Comparison of ENCODE assay signal across 8 mouse cellular contexts in genomic region chr10:43175156-43175601, GRCm38 (mm10). TPM values are rescaled to one million over a fixed set of nuclear protein-coding genes. Genes with fewer than 3 reads are reported as not detected.
DNase-seq lines count a peak whose midpoint lies in the region; ATAC-seq and TF ChIP-seq lines count a peak whose summit lies in the region.

No protein-coding gene starts in this region.

- no peaks in the 10 kb centered on the region for H3K9me3 ChIP-seq in forebrain, embryonic 12.5 days
- H3K9me3 ChIP-seq in neural tube, embryonic 14.5 days (ENCODE audit: control insufficient read depth, low read length) = no peaks in the 10 kb centered on the region

- H3K27ac ChIP-seq in left cerebral cortex, adult 2 months = peak overlapping the region; percentile 93
- H3K27ac ChIP-seq in brown adipose tissue, adult 24 weeks (replicated peaks; ENCODE audit: low read depth, low read length) = no peak overlapping the region
- peak overlapping the region; percentile 94 for H3K27ac ChIP-seq in forebrain, embryonic 12.5 days
- peak overlapping the region; percentile 96 for H3K27ac ChIP-seq in neural tube, embryonic 14.5 days (ENCODE audit: low read depth, low read length)

- peak overlapping the region; percentile 97 for H3K4me3 ChIP-seq in left cerebral cortex, adult 2 months
- peak overlapping the region; percentile 64 for H3K4me3 ChIP-seq in brown adipose tissue, adult 24 weeks (ENCODE audit: insufficient read depth, low read depth, low read length)
- H3K4me3 ChIP-seq in forebrain, embryonic 12.5 days (replicated peaks) = peak overlapping the region; percentile 92
- H3K4me3 ChIP-seq in neural tube, embryonic 14.5 days (ENCODE audit: low read depth, low read length) = peak overlapping the region; percentile 84

- H3K4me2 ChIP-seq in forebrain, embryonic 12.5 days = peak overlapping the region; percentile 88
- peak overlapping the region; percentile 96 for H3K4me2 ChIP-seq in neural tube, embryonic 14.5 days (ENCODE audit: low read depth, low read length)

- intact Hi-C loops in left cerebral cortex, adult 2 months (cut with DNase I) = loop anchor here (1.0 kb wide), 1 partner anchor 46 kb away; the partner anchor contains the start of gene Pdss2

- under 1% methylated on average over 18 of the region's 18 CpGs for WGBS in forebrain, embryonic 12.5 days
- WGBS in neural tube, embryonic 14.5 days = under 1% methylated on average over 18 of the region's 18 CpGs

- TF ChIP-seq CTCF in left cerebral cortex, adult 2 months (IDR thresholded peaks at IDR 0.05) = no peak

- H3K36me3 ChIP-seq in forebrain, embryonic 12.5 days (replicated peaks) = no peaks in the 10 kb centered on the region
- H3K36me3 ChIP-seq in neural tube, embryonic 14.5 days (ENCODE audit: control insufficient read depth, insufficient read depth, low read length) = no peaks in the 10 kb centered on the region

- peak overlapping the region; percentile 90 for H3K9ac ChIP-seq in forebrain, embryonic 12.5 days
- peak overlapping the region; percentile 83 for H3K9ac ChIP-seq in neural tube, embryonic 14.5 days (replicated peaks; ENCODE audit: low read depth, low read length)

- peaks cover 24% of the 10 kb centered on the region for H3K27me3 ChIP-seq in forebrain, embryonic 12.5 days
- no peaks in the 10 kb centered on the region for H3K27me3 ChIP-seq in neural tube, embryonic 14.5 days (ENCODE audit: control insufficient read depth, insufficient read depth, low read length)

- peak in 1 of 2 experiments; percentile 45 for DNase-seq in left cerebral cortex, adult 2 months (ENCODE audit: extremely low spot score in 1 of 2, low spot score in 2 of 2)
- DNase-seq in left cerebral cortex, adult 11 months (ENCODE audit: low spot score) = no peak
- DNase-seq in left cerebral cortex, adult 9 months (ENCODE audit: low spot score in 2 of 2) = peak; percentile 22 to 41
- no peak for DNase-seq in adipocyte (ENCODE audit: low spot score)
- DNase-seq in natural killer cell, adult 2 months (ENCODE audit: low spot score in 2 of 2) = no peak

- peak; percentile 27 for ATAC-seq in forebrain, embryonic 12.5 days (ENCODE audit: low FRiP score)
- peak; percentile 60 for ATAC-seq in neural tube, embryonic 14.5 days (ENCODE audit: low read depth)

- no peaks in the 10 kb centered on the region for H3K4me1 ChIP-seq in brown adipose tissue, adult 24 weeks (ENCODE audit: control insufficient read depth, insufficient read depth, insufficient read length, low read length)
- H3K4me1 ChIP-seq in forebrain, embryonic 12.5 days = peaks cover 32% of the 10 kb centered on the region
- peaks cover 22% of the 10 kb centered on the region for H3K4me1 ChIP-seq in neural tube, embryonic 14.5 days (ENCODE audit: control insufficient read depth, insufficient read depth, low read length)

RNA-seq across cellular contexts. Expression of gene 9030612E09Rik, which starts 0.7 kb away (rescaled TPM):
- 1 to 10 TPM; 2.6 to 3.3 TPM for total RNA-seq in left cerebral cortex, adult 2 months (2021)
- not detected in 2 replicates for polyA plus RNA-seq in brown adipose tissue, adult 24 weeks (2012; ENCODE audit: insufficient read depth, insufficient read length, missing spikeins)
- 1.4 and 2.3 TPM in 2 replicates for polyA plus RNA-seq in forebrain, embryonic 12.5 days (2016; fragmentation: Nextera tagmentation; extraction: Ambion mirVana)
- polyA plus RNA-seq in neural tube, embryonic 14.5 days (2014; fragmentation: Nextera tagmentation; extraction: Ambion mirVana) = 1.7 and 2.4 TPM in 2 replicates

RNA-seq across cellular contexts. Expression of gene Sobp, which starts 0.8 kb away (rescaled TPM):
- 10 to 100 TPM; 76.4 to 77.1 TPM for total RNA-seq in left cerebral cortex, adult 2 months (2021)
- 0.54 and 0.95 TPM in 2 replicates for polyA plus RNA-seq in brown adipose tissue, adult 24 weeks (2012; ENCODE audit: insufficient read depth, insufficient read length, missing spikeins)
- 8.0 and 8.9 TPM in 2 replicates for polyA plus RNA-seq in forebrain, embryonic 12.5 days (2016; fragmentation: Nextera tagmentation; extraction: Ambion mirVana)
- 12.3 and 17.0 TPM in 2 replicates for polyA plus RNA-seq in neural tube, embryonic 14.5 days (2014; fragmentation: Nextera tagmentation; extraction: Ambion mirVana)

RNA-seq across cellular contexts. Expression of gene Pdss2, which starts 46.1 kb away (rescaled TPM):
- 10 to 100 TPM; 16.9 to 17.2 TPM for total RNA-seq in left cerebral cortex, adult 2 months (2021)
- polyA plus RNA-seq in brown adipose tissue, adult 24 weeks (2012; ENCODE audit: insufficient read depth, insufficient read length, missing spikeins) = 16.7 and 22.1 TPM in 2 replicates
- 17.0 and 17.8 TPM in 2 replicates for polyA plus RNA-seq in forebrain, embryonic 12.5 days (2016; fragmentation: Nextera tagmentation; extraction: Ambion mirVana)
- polyA plus RNA-seq in neural tube, embryonic 14.5 days (2014; fragmentation: Nextera tagmentation; extraction: Ambion mirVana) = 14.4 and 17.3 TPM in 2 replicates

Comparison
In these comparisons a context has a peak if more than half of its experiments do, and no peak if none do; other contexts are left out.
1. DNase-seq: peak in left cerebral cortex, adult 9 months (2 of 2); none in left cerebral cortex, adult 11 months (single experiment), adipocyte (single experiment) and natural killer cell, adult 2 months (0 of 2).
2. Peak in every context shown above with its lines, with median percentiles within 50 percentile points of each other: H3K4me3 ChIP-seq.